Mouse (Mus musculus) stomach, adult 2 months (tissue): ENCODE measurements around the gene Rhbdl1. TPM values are rescaled to one million over a fixed set of nuclear protein-coding genes. Genes with fewer than 3 reads are reported as not detected.

Source experiments
- polyA plus RNA-seq: library from polyadenylated mRNA; depleted of rRNA; stranded (reverse); fragments of >200 nt; gene quantifications from 2 replicates; pipeline ENCODE4 v1.2.3, GENCODE M21; 2012; rRNA removed

Rhbdl1 gene
- polyA plus RNA-seq = 23.2 and 35.2 TPM in 2 replicates

DNA sequence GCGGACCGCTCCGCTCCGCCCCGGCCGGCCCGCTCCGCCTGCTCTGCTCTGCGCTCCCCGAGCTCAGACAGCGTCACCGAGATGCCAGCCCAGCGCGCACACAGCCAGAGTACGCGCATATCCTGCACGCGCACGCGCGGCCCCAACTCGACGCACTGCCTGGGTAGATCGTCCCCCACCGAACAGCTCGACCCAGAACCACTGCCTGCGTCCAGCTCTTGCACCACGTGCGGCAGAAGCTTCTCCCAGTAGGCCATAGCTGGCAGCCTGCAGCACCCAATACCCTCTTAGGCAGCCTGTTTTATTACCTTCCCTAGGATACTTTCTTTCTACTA lies at the start of gene Rhbdl1:
TSS of gene Rhbdl1 (minus strand) at position 220 of the 335 bp plus-strand sequence.

DNA sequence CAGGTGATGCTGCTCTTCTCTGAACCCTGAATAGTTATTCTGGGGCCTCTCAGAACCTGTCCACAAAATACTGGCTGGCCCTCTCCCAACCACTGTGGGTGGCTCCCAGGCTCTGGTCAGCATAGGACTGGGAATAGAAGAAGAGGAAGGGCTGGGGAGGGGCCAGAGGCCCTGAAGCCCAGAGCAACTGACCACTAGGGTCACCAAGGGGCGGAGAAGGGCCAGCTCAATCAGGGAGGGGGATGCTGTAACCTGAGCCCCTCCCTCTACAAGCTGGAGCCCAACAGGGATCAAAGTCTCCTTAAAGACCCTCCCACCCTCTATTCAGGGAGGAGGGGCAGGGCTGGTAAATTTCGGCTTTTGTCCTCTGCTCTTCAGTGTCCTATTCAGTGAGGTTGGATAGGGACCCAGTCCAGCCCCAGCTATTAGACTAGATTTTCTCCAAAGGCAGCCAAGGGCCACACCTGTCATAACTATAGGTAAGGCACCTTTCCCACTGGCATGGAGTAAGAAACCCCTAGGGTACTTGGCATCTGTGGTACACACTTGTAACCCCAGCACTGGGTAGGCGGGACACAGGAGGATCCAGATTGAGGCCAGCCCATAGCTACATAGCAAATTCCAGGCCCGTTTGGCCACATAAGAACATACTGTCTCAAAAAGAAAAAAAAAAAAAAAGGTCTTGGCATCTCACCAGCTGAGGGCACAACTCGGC lies 43.3 kb upstream of the Rhbdl1 start, which contains the start of gene Wfikkn1:
TSS of gene Wfikkn1 (minus strand) at position 663 of the 715 bp plus-strand sequence.

GRCm38 (mm10) chr17:25874721-25875170 lies 37.7 kb upstream of the Rhbdl1 start, which contains the start of gene Mettl26:
TSS of gene Mettl26 (plus strand) at chr17:25875074.

GRCm38 (mm10) chr17:25868601-25869191 lies 31.6 kb upstream of the Rhbdl1 start, which contains the start of gene Mcrip2:
TSS of gene Mcrip2 (minus strand) at chr17:25868764.

DNA sequence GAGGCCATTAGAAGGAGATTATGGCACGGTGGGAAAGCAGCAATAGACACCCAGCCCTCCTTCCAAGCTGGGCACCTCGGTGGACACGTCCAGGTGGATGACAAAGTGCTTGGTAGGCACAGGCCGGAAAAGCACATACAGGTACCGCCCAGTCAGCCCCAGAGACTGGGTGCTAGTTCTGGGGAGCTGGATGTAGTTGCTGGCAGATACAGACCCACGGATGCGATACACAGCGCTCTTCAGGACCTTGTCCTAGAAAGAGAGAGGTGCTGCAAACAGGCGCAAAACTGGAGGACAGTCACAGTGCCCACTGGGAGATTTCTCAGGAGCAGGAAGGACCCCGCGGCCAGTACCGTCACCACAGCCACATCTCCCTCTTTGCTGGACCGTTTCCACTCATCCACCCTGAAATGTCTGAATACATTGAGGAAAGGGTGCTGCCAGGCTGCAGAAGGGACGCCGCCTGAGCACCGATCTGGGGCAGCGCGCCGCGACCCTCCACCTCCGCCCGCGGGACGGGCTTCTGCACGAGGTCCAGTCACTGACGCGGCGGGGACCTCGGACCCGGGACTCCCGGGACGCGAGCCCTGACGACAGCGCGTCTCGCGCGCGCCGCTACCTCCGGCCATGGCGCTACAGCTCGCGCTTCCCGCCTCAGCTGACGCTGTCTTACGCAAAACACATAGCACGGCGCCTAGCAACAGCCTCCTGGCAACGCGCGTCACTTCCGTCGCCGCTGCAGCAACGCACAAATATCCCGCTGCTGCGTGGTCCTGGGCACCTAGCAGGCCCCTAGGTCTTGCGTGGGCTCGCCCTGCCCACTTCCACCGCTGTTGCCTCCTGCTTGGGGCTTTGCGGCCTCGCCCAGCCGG lies 24.0 kb upstream of the Rhbdl1 start, which contains the start of gene Wdr90:
TSS of gene Wdr90 (minus strand) at position 670 of the 872 bp plus-strand sequence.

GRCm38 (mm10) chr17:25844396-25844901 lies 7.4 kb upstream of the Rhbdl1 start, which contains the start of gene Rhot2:
TSS of gene Rhot2 (minus strand) at chr17:25844851.

DNA sequence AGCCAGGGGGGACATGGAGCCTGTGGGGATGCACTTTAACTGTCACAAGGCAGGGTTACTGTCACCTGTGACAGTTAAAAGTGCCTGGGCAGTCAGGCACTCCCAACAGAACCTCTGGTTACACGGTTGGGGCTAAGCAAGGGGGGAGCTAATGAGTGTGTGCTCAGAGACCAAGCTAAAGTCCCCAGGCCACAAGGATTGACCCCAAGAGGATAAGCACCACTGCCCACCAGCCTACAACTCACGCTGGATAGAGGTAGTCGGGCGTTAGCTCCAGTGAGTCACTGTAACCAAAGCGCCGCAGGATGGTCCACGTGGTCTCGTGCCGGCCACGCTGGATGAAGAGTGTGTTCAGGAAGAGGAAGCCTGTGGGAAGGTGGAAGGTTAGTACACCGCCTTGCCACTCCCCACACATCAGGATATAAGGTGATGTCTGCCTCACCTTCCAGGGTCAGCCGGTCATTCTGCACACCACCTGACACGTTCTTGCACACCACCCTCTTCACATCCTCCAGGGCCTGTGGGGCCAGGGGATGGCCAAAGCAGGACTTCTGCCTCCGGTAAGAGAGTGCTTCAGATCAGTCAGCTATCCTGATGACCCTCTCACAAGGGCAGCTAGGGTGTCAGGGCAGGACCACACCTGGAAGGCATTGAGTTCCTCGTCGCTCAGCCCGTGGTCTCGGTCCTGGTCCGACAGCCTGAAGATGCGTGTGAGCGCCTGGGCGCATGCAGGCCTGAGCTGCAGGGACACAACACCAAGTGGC lies 4.2 kb upstream of the Rhbdl1 start, which contains the start of gene Gm20683:
TSS of gene Gm20683 (minus strand) at position 647 of the 764 bp plus-strand sequence.

GRCm38 (mm10) chr17:25833291-25833663 lies 3.8 kb downstream of the Rhbdl1 start, which contains the start of gene Stub1:
TSS of gene Stub1 (minus strand) at chr17:25833404.

DNA sequence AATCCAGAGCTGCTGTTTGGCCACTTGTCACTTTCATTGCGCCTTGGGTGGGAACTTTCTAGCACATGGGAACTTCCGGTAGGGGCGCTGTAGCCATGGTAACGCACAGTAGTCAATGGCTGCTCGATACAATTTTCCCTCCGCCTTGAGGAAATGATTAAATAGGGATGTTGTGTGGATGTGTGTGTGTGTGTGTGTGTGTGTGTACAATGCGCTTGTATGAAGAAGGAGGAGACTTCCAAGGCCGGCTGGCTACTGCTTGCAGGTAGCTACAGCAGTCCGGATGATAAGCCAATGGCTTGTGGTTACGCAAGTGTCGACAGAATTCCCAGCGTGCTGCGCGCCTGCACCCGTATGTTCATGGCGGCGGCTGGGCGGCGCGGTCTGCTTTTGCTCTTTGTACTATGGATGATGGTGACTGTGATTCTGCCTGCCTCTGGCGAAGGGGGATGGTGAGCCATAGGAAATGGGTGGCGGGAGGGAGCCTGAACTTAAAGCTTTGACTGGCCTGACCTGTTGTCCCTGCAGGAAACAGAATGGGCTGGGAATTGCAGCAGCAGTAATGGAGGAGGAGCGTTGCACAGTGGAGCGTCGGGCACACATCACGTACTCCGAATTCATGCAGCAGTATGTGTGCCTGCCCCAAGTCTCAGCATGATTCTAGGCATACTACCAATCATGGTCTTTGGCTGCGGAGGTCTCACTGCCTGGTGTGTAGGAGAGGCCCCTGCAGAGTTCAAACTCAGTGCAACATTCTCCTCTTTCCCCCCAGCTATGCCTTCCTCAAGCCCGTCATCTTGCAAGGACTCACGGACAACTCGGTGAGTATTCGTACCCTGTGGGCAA lies 8.2 kb downstream of the Rhbdl1 start, which contains the start of gene Jmjd8:
TSS of gene Jmjd8 (plus strand) at position 156 of the 846 bp plus-strand sequence.

GRCm38 (mm10) chr17:25823452-25823851 lies 13.6 kb downstream of the Rhbdl1 start, which contains the start of gene Wdr24:
TSS of gene Wdr24 (plus strand) at chr17:25823627.

DNA sequence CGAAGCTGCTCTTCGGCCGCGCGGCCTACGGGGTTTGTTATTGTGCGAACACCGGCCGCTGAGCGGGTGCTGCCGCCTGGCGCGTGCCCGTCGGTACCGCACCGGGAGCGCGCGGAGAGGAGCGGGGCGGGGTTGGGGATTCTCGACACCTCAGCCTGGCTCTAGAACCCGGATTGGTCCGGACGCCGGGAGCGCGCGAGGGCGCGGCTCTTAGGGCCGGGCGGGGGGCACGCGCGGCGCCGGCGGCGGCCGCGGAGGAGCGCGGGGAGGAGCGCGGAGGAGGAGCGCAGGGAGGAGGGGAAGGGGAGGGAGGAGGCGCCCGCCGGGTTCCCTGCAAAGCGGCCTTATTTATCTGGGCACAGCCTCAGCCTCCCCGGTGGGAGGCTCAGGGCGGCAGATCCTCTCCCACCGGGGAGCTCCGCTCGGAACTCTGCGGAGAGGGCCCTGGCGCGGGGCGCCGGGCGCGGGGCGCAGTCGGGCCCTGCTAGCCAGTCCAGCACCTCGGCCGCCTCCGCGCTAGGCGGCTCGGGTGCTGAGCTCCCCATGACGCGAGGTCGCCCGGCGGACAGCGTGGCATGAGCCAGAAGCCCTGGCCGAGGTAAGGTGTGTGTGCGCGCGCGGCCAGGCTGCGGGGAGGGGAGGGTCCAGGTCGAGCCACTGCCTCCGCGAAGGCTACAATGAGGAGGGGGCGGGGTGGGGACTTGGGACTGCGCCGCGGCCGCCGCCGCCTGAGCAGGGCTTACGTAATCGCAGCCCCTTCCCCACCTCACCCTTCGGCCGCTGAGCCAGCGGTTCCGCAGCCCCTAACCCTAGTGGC lies 28.1 kb downstream of the Rhbdl1 start, which contains the start of gene Fbxl16:
TSS of gene Fbxl16 (plus strand) at position 297 of the 817 bp plus-strand sequence.

DNA sequence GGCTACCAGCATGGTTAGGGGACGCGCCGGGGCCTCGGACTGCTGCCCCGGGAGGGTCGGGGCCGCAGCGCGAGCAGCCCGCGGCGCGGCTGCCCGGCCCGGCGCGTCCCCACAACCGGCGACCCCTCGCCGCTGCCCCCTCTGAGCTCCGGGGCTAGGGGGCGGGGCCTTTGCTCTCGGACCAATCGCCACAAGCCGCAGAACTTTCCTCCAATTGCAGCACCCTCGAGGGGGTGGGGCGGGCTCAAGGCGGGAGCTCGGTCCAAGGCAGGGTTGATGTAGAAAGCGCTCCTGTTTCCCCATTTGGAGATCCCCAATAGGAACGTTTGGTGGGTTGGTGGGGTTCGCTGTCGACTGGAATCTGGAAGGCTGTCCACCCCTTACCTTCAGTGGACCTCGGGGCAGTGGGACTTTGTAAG lies 40.1 kb downstream of the Rhbdl1 start, which contains the start of gene Metrn:
TSS of gene Metrn (minus strand) at position 186 of the 419 bp plus-strand sequence.

DNA sequence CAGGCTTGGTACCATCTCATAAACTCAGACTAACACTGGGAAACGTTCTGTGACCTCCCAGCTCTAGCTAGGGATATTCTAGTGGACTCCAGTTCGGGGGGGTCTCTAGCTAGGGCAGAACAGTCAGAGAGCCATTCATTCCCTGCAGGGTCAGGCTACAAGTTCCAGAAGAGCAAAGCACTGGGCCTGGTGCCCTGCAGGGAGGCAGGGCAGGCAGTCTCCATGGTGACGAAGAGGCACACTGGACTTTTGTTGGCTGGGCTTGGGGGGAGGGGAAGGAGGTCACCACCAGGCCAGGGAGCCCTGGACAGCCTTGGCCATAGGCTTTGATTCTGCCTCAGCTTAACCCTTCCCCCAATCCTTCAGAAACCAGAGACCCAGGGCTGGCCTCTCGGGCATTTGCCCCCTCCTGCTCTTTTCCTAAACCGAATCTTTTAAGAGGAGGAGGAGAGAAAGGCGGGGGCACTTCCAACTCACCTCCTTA lies 41.4 kb downstream of the Rhbdl1 start, which contains the start of gene AC134908.4:
TSS of gene AC134908.4 (minus strand) at position 51 of the 484 bp plus-strand sequence.

DNA sequence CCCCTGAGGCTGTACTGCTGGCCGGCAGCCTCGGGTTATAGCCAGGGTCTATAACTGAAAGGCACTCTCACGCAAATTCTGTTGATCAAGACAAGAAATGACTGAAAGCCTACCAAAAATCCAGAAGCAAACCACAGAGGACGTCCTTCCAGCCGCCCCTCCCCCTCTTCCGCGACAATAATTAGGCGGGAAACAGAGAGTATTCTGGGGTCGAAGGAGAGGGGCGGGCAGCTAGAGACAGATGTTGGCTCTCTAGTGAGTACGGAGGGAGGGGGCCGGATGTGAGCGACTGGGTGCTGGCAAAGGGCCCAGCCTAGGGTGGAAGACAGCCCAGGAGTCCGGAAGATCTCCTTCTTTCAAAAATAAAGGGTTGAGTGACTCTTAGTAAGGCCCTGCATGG lies 44.5 kb downstream of the Rhbdl1 start, which contains the start of gene Fam173a:
TSS of gene Fam173a (minus strand) at position 287 of the 400 bp plus-strand sequence.

GRCm38 (mm10) chr17:25786280-25786679 lies 50.8 kb downstream of the Rhbdl1 start, which contains the start of gene Ccdc78:
TSS of gene Ccdc78 (plus strand) at chr17:25786580.

GRCm38 (mm10) chr17:25785281-25785745 lies 51.8 kb downstream of the Rhbdl1 start, which contains the start of gene Haghl:
TSS of gene Haghl (minus strand) at chr17:25785673.

